Mouse (Mus musculus): ENCODE measurements around the gene Fam69a. TPM values are rescaled to one million over a fixed set of nuclear protein-coding genes. Genes with fewer than 3 reads are reported as not detected.
A peak's percentile ranks its signal among the peaks of the same experiment; 100 is the strongest.
"Not testable (repeated sequence)": the region's sequence is repeated elsewhere in the genome, so short reads cannot be mapped to it uniquely, and the experiment has no call there.

Fam69a gene
- polyA plus RNA-seq, 2 experiments from 2014 or later: 61.9 to 92.8 TPM

- ATAC-seq: no peak
Observed at GRCm38 (mm10) chr5:107943526-107943925, 43.4 kb downstream of the Fam69a start.

GRCm38 (mm10) chr5:107942941-107943340 is 43.9 kb downstream of the Fam69a start:
- ATAC-seq: peak; percentile 55

GRCm38 (mm10) chr5:107941222-107941621 is 45.7 kb downstream of the Fam69a start:
- ATAC-seq: no peak

DNA sequence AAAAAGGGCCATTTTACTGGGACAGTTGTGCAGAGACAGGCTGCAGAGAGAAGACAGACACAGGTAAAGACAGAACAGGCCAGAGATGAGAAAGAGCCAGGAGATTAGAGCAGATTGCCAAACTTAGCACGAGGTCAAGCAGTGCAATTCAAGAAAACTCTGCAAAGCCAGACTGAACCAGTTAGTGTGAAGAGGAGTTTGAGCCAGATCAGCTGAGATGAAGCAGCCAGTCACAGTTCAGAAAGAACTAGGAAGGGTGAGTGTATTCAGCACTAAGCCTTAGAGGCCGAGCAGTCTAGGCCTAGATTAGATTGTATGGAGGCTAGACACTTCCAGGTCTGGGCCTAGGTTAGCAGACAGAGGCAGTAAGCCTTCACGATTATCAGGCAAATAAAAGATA is 47.2 kb downstream of the Fam69a start:
- no peak for ATAC-seq

DNA sequence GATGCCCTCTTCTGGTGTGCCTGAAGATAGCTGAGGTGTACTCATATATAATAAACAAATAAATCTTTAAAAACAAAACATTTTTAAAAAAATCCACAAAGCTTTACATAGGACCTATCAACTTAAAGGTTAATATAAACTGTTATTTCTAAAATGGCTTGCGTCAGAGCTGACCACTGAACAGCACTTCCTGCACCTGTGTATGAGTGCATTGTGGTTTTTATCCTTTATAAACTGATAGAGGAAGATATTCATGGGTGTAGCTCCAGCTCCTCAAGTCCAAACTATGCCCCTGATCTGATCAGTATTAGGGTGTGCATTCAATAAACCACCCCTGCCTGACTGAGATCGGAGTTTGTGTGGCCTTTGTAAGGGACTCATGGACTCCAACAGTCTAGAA is 48.0 kb downstream of the Fam69a start:
- ATAC-seq: no peak

DNA sequence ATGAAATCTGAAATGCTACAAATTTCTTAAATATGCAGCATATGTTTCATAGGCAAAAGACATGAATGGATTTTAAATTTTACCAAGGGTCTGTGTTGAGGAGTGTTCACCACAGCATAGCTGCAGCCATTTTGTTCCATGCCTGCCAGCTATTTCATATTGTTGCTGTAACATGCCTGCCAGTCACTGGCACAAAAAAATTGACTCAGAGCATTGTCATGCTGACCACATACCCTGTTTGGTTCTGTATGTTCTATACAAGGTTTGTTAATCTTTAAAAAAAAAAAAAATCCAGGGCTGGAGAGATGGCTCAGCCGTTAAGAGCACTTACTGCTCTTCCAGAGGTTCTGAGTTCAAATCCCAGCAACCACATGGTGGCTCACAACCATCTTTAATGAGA is 48.4 kb downstream of the Fam69a start:
- ATAC-seq: not testable (repeated sequence)

DNA sequence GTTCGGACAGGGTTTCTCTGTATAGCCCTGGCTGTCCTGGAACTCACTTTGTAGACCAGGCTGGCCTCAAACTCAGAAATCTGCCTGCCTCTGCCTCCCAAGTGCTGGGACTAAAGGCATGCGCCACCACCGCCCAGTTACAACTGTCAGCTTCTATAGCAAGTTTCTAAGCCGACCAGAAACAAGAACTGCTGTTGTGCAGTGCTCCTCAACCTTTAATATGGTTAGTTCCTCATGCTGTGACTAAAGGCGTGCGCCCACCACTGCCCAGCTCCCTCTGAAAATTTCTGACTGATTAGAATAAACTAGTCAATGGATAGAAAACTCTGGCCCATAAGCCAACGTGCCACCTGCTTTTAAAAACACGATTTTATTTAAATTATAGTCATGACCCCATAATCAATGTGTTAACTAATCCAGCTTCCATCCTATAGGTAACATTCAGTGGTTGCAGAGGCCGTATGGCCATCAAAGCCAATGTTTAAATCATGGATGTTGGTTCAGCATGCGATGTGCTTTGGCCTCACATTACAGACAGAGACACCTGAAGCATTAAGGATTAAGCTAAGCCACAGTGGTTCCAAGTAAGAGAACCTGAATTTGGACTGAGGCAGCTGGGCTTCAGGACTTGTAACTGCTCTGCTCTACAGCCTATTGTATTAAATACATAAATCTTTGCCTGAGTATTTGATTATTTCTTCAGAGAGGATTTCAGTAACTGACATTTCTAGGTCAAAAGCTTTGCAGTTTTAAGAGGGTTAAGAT is 50.1 kb downstream of the Fam69a start:
- ATAC-seq: no peak

GRCm38 (mm10) chr5:107934770-107935543 is 51.9 kb downstream of the Fam69a start:
- ATAC-seq: no peak

GRCm38 (mm10) chr5:107933202-107933974 is 53.5 kb downstream of the Fam69a start:
- ATAC-seq: no peak

DNA sequence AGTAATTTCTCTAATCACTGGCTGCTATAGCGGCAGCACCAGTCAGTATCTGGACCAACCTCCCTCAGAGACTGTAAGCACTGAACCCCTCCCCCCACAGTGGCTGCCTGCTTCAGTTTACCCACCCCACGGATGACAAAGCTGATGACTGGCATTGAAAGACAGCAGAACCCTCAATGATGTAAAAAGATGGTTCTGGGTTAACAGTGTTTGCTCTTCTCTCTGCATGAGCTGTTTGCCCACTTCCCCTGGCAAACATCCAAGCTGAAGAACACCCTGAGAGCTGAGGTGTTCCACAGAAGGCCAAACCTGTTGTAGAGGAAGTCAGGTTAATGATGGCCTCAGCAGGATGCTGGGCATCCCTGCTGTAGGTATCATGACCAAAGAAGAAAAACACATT is 54.3 kb downstream of the Fam69a start:
- peak; percentile 79 for ATAC-seq

DNA sequence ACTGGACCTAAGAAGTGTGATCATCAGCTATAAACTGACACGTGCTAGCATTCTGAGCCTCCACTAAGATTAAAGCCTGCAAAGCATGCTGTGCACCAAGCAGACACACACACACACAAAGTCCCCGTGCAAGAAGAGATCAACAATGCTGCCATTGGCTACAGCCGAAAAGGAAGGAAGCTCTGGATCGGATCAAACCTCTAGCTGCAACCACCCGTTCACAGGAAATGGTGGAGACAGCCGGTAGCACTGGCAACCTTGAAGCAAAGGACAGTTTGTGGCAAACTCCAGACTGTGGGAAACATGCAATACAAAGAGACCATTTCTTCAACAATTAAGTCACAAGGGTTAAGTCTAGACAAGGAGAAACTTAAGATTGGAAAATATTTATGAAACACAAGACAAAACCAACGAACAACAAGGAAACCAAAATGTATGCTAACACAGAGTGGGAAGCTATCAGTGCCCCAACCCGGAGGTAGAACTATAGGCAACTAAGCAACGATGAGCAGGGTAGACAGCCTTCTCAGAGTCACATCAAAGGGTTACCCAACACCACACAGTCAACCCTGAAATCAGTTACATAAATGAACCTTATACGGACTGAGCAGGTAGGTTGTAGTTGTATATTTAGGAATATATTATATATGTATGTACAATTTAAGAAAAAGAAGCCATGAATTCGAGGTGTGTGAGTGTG is 60.2 kb downstream of the Fam69a start:
- ATAC-seq: peak; percentile 94

DNA sequence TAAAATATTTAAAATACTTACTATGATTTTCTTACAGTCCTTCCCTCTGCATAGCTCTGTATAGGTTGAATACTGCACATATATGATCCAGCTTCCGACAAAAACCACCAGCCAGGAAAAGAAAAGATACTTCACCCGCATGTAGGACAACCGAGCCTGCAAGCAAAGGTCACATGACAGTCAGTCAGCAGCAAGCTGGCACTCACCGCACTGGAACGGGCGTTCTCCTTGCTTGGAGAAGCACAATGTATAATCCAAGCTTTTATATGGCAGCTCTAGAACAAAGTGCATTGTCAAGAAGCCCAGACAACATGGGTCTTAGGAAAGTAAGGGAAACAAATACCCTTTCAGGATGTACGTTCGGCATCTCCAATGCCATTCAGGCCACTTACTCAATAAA is 62.3 kb downstream of the Fam69a start:
- ATAC-seq: no peak

DNA sequence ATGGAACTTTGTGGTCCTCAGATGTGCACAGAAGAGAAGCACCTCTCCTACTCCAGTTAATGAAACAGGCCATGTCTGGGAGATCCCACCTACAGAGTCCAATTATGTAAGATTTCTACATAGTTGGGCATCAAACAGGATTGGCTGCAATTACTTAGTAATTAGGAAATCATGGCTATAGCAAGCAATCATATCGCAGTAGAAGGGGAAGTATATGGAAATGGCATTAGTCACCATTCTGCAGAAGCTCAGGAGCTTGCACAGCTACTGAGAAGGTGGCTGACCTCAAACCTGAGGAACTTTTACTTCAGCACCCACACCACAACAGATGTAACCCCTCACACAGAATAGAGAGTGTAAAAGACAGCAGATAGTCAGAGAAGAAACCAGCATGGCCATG is 64.0 kb downstream of the Fam69a start:
- no peak for ATAC-seq

GRCm38 (mm10) chr5:107921400-107922252 is 65.3 kb downstream of the Fam69a start:
- ATAC-seq: peak; percentile 76

GRCm38 (mm10) chr5:107915280-107915679 is 71.6 kb downstream of the Fam69a start:
- no peak for ATAC-seq

GRCm38 (mm10) chr5:107911012-107911411 is 75.9 kb downstream of the Fam69a start:
- no peak for ATAC-seq

- ATAC-seq: no peak
Observed at GRCm38 (mm10) chr5:107910084-107910616, 76.7 kb downstream of the Fam69a start.

GRCm38 (mm10) chr5:107909668-107910067 is 77.2 kb downstream of the Fam69a start:
- no peak for ATAC-seq

DNA sequence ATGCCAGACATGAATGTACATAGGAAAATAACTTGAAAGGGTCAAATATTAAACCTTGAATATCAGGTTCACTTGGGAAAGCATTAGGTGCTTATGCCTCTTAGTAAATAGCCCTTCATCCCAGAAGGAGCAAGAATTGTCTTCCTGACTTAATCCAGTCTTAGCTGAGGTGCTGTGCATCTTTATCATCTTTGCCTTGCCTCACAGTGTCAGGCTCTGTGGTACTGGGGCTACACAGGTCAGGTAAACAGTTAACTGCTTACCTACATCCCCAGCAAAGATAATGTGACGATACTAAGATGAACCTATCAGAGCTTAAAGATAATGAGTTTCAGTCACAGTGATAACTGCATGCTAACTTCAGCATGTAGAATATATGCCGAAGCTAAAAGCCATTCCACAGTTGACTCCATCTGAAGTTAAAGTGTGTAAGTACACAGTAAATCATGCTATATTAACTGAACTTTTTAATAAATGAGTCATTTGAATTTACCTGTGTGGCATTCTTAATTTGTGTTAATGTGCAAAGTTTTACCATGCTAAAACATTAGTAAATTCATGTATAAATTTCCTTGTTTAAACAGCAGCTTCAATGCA is 78.3 kb downstream of the Fam69a start:
- no peak for ATAC-seq

DNA sequence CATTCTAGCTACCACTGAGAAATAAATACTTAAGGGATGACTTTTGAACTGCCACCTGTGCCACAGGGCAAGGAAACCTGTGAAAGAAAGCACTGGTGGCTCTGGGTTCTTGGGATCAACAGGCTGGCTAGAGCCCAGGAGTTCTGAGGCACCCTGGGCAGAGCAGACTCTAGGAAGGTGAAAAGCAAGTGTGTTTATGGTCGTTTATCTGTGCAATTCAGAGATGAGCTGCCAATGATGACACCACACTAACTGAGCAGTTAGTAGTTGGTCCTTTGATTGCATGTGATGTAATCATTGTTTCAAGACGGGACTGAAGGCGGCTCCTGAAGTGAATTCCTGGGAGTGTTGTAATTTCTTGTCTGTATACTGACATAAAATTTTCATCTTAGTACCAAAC is 82.6 kb downstream of the Fam69a start:
- ATAC-seq: no peak

All from activated CD4-positive, CD25-positive, alpha-beta regulatory T cell, adult 4 months (primary cell).